Mouse (Mus musculus) mesoderm, embryonic 11.5 days (tissue): ENCODE results near the gene Apex1.
"Not testable (repeated sequence)": the region's sequence is repeated elsewhere in the genome, so short reads cannot be mapped to it uniquely, and the experiment has no call there.

Source experiments
- DNase-seq: peaks from one replicate; pipeline ENCODE4 v3.0.0-alpha.2; 2012; ENCODE audit warnings: low read depth, low spot score

Gene Apex1

DNA sequence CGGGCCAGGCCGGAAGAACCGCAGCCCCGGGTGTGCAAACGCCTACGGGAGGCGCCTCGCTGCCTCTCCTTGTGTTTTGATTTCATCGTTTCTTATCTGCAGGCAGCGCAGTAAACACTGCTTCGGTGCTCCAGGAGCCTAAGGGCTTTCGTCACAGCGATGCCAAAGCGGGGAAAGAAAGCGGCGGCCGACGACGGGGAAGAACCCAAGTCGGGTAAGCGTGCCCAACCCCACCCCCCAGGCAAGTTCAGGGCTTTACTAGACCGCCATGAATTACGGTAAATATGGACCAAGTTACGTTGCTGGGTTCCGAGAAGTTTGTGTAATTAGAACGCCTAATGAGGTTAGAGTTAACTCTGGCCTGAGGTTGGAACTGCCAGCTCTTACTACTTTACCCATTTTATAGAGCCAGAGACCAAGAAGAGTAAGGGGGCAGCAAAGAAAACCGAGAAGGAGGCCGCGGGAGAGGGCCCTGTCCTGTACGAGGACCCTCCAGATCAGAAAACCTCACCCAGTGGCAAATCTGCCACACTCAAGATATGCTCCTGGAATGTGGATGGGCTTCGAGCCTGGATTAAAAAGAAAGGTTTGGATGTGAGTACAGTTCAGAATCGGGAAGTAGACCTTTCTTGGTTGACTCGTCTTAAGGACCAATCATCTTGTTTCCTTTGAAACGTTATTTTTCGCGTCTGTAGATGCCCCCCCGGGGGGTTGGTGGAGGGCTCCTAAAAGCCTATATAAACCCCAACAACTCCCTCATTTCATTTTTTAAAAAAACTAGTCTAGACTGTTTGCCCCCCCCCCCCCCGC lies 548 bp downstream of the Apex1 start:
- DNase-seq: no peak

DNA sequence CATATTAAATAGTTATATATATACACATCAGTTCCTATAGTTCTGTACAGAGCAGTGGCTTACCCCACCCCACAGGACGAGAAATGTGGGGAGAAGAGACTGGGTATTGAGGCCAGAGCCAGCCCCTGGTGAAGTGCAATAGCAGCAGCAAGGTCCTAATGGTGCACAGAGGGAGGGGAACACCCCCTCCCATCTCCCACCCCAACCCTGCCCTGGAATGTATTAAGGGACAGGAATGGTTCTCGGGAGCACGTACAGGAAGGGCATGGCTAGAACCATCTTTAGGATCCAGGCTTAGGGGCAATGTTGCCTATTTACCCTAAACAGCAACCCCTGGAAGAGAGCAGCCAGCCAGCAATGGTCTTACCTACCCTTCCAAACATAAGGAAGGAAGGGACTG lies 2.6 kb downstream of the Apex1 start:
- no peak for DNase-seq

DNA sequence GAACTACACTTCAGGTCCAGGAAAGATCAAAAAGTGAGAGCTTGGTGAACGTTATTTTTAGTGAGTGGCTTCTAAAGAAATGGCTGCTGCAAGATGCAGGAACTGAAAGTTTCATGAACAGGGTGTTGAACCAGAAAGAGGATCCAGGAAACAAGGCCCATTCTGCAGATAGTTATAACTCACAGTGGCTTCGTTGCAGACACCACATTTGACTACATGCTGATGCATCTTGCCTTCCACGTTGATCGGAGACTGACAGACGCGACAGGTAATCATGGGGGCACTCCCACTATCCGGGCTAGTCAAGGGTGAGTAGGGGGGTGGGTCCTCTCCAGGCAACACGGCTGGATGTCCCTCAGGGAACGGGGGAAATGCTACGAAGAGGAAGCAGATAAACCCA lies 5.2 kb downstream of the Apex1 start:
- DNase-seq: no peak

DNA sequence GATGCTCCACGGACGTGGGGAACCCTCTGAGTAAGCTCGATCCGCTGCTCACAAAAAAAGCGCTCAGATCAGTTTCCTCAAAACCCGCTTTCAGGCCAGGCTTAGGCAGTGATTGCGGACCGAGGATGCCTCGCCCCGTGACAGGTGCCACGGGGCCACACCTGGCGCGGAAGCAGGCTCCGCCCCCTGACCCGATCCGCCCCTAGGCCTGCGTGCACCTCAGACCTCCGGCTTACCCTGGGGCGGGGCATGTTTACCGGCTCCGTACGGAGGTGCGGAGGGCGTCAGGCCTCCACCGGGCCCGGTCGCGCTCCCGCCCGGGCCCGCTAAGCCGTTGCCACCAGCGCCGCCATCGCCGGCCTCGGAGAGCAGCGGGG lies 5.6 kb downstream of the Apex1 start:
- no peak for DNase-seq

DNA sequence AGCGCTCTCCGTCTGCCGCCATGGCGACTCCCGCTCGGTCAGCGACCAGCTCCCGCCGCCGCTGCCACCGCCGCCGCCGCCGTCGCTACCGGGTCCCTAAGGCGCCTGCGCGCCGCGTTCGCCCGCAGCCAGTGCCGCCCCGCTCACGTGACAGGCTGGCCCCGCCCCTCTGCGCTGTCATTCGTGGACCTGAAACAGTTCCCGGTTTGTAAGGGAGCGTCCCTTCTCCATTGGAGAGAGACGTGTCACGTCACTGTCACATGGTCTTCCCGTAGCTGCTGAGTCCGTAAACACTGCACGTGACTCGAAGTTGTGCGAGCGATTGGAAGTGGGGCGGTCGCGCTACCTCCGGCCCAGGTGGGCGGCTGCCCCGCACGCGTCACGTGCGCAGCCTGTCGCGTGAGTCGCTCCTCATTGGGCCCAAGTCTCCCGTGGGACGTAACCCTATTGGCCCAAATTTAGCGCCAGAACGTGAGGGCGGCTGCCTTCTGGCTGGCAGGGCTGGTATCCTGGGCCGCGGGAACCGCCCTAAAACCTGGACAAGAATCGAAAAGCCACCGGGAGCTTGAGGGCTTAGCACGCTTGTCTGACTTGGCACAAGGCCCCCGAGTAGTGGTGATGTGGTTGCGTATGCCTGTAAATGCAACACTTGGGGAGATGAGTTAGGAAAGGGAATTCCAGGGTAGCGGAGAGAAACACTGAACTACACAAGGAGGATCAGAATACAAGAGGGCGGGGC lies 6.2 kb downstream of the Apex1 start, which contains the start of the genes Pip4p1 and Pnp:
Gene Pip4p1 (minus strand): TSS at position 103 of the 739 bp plus-strand sequence.
Gene Pnp (plus strand): TSS at position 329 of the 739 bp plus-strand sequence.
- DNase-seq: peak; percentile 100

DNA sequence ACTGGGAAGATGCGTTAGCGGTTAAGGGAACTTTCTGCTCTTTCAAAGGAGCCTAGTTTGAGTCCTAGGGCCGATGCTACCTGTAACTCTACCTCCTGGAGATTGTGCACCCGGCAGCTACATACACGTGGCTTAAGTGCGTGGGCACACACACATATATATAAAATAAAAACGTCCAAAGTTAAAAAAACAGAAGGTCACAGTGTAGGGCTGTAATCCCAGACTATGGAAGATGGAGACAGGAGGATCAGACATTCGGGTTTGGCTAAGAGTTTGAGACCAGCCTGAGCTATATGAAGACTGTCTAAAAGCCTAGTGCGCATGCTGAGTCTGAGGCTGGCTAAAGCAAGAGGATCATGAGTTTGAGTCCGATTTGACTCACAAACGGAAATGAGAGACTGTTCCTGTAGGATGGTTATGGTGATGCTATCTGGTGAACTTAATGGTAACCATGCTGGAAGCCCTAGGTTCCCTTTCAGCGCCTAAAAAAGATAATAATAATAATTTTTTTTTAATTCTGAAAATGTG lies 6.8 kb downstream of the Apex1 start:
- DNase-seq: no peak

DNA sequence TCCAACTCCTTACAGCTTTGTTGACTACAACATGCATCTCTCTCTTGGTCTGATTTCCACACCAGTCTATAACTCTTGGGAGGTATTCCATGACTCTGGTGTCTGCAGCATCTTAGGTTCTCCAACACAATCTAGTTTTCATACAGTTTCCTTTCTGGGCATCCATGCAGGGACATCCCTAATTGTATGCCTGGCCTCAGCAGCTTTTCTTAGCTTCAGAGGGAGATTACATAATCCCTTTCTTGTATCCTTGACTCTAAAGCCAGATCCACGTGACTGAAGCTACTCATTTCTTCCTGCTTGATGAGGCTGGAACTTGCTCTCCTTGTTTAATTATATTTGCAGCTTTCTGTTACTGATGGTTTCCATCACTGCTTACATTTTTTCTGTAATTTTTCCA lies 11.9 kb downstream of the Apex1 start:
- DNase-seq: no peak

DNA sequence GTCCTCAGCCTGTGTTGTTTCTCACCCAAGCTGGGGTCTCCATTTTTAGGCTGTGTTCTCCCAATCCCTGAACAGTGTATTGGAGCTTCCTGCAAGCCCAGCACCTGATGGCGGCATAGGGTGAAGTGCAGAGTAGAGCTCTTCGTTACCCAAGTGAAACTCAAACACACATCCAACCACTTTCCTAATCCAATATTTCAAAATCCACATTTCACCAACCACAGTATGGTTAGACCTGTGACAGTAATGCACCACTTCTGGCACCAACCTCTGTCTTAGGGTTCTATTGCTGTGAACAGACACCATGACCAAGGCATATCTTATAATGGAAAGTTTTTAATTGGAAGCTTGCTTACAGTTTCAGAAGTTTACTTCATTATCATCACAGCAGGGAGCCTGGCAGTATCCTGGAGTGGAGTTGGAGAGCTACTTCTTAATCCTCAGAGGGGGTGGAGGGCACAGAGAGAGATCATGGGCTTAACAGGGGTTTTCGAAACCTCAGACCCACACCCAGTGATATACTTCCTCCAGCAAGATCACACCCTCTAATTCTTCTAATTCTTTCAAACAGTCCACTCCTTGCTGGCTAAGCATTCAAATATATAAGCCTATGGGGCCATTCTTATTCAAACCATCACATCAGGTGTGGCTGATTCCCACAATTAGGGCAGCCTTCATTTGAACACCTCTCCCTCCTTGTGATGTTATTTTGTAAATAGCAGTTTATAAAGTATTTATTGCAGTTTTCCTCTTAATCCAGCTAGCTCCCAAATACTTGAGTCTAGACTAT lies 13.5 kb downstream of the Apex1 start:
- DNase-seq: no peak

DNA sequence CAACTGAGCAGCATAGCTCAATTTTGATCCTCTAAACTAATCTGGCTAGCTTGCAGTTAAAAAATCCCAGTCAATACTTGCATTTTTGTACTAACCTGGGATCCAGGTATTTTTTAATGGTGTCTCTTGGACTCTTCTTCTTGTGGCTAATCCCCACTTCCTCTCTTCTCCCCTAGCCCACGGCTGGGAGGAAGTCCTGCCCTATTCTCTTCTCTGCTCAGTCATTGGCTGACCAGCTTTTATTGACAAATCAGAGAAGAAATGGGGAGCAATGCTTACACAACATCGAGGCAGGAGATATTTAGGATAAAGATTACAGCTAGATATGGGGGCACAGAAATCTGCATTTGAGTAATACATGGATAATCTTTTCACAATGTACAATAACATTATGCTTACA lies 14.2 kb downstream of the Apex1 start:
- DNase-seq: no peak

DNA sequence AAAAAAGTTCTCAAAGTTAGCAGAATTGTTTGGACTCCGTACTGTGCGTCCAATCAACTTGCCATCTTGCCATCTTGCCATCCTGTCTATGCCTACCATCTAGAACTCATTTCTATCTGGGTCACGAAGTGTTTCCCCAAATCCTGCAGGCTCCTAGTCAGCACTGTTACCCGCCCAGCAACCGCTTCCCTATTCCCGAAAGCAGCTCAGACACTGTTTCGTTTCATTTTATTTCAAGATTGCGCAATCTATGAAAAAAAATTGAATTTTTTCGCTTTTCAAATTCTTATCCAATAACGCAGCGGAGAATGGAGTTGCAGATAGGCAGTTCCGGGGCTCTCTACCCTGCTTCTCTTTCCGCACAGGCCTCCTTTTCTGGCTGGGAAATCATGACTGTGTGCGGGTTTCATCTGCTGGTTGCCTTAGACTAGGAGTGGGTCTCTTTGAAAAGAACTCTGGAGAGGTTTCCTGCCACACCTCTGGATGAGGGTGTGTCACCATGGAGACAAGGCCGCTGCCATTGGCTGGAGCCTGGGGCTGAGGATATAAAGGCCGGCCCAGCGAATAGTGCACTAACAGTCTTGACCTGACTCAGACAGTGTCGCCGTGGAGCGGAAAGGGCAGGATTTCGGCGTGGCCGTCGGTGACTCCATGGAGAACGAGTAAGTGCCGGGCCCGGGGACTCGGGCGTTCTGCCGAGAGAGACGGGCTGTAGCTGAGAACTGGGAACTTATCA lies 19.3 kb downstream of the Apex1 start, which contains the start of gene Gm49342:
Gene Gm49342 (plus strand): TSS at position 586 of the 736 bp plus-strand sequence.
- DNase-seq: peak; percentile 92

DNA sequence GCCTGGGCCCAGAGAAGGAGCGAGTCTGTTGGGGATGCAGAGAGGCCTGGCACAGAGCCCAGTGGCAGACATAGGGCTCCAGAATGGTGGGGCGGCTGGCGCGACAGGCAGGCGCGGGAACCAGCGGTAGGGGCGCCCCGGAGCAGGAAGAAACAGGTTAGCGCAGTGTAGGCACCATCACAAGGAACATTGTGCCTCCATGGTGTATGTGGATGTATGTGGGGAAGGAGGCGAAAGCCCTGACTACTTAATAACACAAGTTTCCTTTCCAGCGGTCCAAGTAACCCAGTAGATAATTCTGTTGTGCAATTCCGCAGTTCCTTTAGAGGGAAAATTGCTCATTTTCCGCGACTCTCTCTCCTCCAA lies 19.9 kb downstream of the Apex1 start:
- not testable (repeated sequence) for DNase-seq

DNA sequence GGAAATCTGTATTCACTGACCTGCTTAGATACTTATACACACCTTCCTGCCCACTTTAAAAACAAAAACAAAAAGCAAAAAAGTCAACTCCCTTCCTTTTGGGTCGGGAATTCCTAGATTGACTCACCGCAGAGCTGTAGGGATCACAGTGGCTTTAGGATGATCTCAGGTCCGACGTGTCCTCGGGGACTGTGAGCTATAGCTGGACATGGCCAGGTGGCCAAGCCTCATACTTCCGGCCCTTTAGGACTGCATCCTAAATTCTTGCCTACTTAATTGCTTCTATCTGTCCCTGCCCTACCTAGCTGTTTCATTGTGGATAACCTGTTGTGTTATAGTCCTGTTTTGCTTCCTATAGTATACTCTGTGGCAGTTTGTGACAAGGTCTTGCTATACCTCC lies 20.3 kb downstream of the Apex1 start:
- not testable (repeated sequence) for DNase-seq

DNA sequence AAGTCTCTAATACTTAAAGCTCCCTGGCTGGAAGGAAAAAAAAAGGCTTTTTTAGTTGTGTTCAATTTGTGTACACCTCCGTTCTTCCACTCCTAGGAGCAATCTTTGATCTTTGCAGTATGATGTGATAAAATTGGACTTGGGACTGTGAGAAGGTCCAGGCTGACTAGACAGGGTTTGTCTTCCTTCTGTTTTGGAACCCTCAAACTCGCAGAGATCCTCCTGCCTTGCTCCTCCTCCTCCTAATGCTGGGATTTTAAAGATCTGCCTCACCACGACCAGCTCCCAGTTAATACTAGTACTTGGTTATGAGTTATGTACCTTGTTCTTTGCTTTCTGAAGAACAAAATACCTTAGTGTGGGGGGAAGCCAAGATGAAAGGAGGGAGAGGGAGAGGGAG lies 20.8 kb downstream of the Apex1 start:
- not testable (repeated sequence) for DNase-seq

DNA sequence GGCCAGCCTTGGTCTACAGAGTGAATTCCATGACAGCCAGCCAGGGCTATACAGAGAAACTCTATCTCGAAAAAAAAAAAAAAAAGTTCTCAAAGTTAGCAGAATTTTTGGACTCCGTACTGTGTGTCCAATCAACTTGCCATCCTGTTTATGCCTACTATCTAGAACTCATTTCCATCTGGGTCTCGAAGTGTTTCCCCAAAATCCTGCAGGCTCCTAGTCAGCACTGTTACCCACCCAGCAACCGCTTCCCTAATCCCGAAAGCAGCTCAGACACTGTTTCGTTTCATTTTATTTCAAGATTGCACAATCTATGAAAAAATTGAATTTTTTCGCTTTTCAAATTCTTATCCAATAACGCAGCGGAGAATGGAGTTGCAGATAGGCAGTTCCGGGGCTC lies 30.7 kb downstream of the Apex1 start:
- DNase-seq: no peak

DNA sequence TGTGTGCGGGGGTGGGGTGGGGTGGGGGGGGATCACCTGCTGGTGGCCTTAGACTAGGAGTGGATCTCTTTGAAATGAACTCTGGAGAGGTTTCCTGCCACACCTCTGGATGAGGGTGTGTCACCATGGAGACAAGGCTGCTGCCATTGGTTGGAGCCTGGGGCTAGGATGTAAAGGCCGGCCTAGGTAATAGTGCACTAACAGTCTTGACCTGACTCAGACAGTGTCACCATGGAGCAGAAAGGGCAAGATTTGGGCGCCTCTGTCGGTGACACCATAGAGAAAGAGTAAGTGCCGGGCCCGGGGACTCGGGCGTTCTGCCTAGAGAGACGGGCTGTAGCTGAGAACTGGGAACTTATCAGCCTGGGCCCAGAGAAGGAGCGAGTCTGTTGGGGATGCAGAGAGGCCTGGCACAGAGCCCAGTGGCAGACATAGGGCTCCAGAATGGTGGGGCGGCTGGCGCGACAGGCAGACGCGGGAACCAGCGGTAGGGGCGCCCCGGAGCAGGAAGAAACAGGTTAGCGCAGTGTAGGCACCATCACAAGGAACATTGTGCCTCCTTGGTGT lies 31.3 kb downstream of the Apex1 start, which contains the start of gene Pnp2:
Gene Pnp2 (plus strand): TSS at position 51 of the 567 bp plus-strand sequence.
- not testable (repeated sequence) for DNase-seq

DNA sequence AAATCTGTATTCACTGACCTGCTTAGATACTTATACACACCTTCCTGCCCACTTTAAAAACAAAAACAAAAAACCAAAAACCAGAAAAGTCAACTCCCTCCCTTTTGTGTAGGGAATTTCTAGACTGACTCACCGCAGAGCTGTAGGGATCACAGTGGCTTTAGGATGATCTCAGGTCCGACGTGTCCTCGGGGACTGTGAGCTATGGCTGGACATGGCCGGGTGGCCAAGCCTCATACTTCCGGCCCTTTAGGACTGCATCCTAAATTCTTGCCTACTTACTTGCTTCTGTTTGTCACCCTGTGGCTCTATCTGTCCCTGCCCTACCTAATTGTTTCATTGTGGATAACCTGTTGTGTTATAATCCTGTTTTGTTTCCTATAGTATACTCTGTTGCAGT lies 32.0 kb downstream of the Apex1 start:
- not testable (repeated sequence) for DNase-seq

DNA sequence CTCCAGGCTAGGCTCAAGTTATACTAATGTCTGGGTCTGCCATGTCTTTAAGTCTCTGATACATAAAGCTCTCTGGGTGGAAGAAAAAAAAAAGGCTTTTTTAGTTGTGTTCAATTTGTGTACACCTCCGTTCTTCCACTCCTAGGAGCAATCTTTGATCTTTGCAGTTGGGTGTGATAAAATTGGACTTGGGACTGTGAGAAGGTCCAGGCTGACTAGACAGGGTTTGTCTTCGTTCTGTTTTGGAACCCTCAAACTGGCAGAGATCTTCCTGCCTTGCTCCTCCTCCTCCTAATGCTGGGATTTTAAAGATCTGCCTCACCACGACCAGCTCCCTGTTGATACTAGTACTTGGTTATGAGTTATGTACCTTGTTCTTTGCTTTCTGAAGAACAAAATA lies 32.4 kb downstream of the Apex1 start:
- DNase-seq: not testable (repeated sequence)

DNA sequence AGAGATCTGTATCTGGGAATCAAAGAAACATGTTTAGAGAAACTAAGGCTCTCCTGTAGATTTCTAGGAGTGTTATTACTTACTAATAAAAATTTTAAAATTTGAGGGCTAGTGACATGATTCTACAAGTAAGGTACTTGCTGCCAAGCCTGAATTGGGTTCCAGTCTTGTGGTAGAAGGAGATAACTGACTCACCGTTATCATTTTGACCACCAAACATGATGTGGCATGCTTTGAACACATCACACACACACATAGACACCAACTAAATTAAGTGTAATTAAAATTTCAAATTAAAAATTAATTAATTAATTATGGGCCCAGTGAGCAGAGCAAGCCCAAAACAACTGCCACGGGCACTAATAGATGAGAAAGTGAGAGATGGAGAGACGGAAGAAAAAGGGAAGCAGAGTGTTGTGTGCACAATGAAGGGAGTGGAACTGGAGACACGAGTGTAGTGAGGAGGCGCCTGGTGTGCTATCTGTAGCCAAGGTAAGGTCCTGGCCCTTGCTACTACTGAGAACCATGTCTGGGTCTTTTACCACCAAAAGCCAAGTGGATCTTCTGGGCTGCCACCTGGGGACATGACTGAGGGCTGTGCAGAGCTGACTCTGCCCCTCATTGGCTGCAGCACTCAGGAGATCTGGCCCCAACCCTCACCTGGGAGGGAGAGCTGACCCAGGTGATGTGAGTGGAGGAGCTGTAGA lies 33.7 kb downstream of the Apex1 start:
- not testable (repeated sequence) for DNase-seq

DNA sequence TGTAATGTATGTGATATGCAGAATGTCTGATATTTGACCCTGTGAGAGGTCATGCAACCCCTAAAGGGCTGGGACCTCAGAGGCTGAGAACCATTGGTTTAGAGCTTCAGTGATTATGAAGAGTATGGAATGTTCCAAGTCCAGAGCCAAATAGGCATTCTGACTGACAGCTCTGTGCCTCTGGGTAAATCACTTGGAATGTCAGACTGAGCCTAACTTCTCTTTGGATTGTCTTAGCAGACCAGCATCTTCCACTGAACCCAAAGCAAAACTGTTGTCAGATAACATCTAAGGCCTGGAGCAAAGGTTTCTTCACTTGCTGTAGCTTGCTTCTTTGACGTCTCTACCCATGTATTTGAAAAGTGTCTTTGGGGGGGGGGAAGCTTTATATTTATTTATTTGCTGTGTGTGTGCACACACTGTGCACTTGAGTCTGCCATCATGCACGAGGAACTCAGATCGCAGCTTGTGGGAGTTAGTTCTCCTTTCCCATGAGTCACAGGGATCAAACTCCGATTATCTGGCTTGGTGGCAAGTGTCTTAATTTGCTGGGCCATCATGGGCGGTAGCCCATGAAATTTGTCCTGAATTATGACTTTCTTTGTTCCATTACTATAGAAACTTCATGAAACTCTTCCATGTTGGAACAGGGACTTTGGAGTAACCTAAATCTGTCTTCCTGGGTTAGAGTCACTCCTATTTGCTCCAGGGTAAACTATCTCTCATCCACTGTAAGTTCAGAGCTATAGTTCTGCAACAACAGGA lies 43.6 kb downstream of the Apex1 start:
- no peak for DNase-seq
